Mouse (Mus musculus) liver, postnatal 0 days (tissue): ENCODE results near the gene H2-Ab1.

Experiments
- CTCF ChIP-seq: sonication (generic); IDR thresholded peaks from 2 replicates; pipeline ENCODE4 v1.5.1; 2016; ENCODE audit warnings: antibody characterized with exemption, low read depth
- EP300 ChIP-seq: IDR thresholded peaks from 2 replicates; pipeline ENCODE4 v1.6.1; 2016; ENCODE audit warnings: antibody characterized with exemption, low read depth, mild to moderate bottlenecking

DNA sequence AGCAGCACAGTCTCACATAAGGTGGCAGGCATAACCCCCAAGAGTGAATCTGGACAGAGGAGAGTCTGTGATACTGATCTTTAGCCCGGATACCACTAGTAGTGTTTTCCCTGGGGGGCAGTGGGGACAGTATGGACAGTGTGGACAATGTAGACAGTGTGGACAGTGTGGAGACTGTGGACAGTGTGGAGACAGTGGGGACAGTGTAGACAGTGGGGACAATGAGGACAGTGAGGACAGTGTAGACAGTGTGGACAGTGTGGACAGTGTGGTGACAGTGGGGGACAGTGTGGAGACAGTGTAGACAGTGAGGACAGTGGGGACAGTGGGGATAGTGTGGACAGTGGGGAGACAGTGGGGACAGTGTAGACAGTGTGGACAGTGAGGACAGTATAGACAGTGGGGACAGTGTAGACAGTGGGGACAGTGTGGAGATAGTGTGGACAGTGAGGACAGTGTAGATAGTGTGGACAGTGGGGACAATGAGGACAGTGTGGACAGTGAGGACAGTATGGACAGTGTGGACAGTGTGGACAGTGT, 23.1 kb downstream of the H2-Ab1 start:
- TF ChIP-seq CTCF (no peak), EP300 (no peak)
